Mouse (Mus musculus) brain, embryonic 14.5 days (tissue): ENCODE results near the gene Il4ra. TPM values are rescaled to one million over a fixed set of nuclear protein-coding genes. Genes with fewer than 3 reads are reported as not detected.

Experiments used
- DNase-seq: peaks from one replicate; pipeline ENCODE4 v3.0.0-alpha.2; 2011; ENCODE audit warnings: low read depth
- CTCF ChIP-seq: fragments of 200-500 bp; IDR thresholded peaks from 2 replicates; pipeline ENCODE4 v1.5.1; 2012; ENCODE audit warnings: inconsistent platforms, mild to moderate bottlenecking, moderate library complexity, borderline replicate concordance; ENCODE audit not compliant: insufficient read depth, insufficient read length; ENCODE audit errors: extremely low read depth
- POLR2A ChIP-seq: fragments of 200-500 bp; IDR thresholded peaks from 2 replicates; pipeline ENCODE4 v1.6.1; 2012; ENCODE audit warnings: mild to moderate bottlenecking, inconsistent platforms, borderline replicate concordance; ENCODE audit not compliant: poor library complexity, insufficient read depth, insufficient read length, severe bottlenecking; ENCODE audit errors: extremely low read depth
- polyA plus RNA-seq: library from polyadenylated mRNA; depleted of rRNA; stranded (reverse); fragments of >200 nt; gene quantifications from 2 replicates; pipeline ENCODE4 v1.2.3, GENCODE M21; 2012

Il4ra gene
- polyA plus RNA-seq, 1 experiment, result 6.3 TPM

DNA sequence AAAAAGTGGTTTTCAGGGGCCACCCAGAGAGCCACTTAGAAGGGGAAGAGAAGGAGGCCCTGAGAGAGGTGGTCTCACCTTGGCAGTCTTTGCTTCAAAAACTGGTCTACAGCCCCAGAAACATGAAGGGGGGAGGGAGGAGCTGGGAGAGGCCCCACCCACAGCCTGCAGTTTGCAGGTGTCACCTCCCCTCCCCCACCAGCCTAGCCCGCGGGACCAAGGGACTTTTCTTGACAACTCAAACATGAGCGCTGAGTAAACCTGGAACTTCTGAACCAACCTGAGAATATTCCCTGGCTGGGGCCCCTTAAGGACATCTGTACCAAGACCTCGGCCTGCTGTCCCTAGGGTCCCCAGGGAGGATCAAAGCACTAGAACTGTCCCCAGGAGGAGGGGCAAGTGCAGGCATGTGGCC is 53.8 kb downstream of the Il4ra start:
- no peak for DNase-seq
- TF ChIP-seq CTCF, result no peak
- TF ChIP-seq POLR2A, result no peak

DNA sequence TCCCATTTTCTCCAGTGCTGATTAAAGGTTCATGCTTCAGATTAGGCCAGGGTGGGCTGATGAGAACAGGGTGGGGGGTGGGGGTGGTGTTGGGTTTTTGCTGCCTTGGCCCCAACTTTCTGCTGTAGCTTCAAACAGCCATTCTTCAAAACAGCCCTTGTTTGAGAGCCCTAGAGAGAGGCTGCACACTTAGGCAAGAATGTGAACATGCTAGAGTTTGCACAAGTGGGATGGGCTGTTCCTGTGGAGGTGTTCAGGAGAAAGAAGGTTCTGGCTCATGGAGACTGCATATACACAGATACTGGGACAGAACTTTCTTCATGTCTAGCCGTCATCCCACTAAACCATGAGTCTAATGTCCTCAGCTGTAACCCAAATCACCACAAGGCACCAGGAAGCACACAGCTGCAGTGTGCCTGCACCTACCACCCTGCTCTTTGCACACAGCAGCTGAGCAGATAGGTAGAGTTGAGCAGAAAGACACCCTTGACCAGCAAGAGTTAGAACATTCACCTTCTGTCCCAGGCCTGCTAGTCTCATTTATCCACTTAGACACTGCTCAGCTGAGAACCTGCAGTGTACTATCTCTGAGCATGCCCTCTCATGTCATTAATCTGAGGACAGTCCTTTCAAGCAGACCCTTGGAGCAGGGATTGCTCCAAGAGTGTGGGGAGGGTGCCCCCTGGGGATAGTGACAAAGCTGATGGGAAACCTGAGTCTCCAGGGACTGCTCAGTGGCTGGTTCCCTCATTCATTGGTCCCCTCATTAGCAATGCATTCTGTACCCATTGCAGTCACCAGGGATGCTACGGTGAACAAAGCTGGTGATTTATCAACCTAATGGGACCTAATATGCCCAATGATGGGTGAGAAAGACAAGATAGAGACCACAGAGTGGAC is 54.6 kb downstream of the Il4ra start:
- DNase-seq, result no peak
- no peak for TF ChIP-seq CTCF
- TF ChIP-seq POLR2A, result no peak

DNA sequence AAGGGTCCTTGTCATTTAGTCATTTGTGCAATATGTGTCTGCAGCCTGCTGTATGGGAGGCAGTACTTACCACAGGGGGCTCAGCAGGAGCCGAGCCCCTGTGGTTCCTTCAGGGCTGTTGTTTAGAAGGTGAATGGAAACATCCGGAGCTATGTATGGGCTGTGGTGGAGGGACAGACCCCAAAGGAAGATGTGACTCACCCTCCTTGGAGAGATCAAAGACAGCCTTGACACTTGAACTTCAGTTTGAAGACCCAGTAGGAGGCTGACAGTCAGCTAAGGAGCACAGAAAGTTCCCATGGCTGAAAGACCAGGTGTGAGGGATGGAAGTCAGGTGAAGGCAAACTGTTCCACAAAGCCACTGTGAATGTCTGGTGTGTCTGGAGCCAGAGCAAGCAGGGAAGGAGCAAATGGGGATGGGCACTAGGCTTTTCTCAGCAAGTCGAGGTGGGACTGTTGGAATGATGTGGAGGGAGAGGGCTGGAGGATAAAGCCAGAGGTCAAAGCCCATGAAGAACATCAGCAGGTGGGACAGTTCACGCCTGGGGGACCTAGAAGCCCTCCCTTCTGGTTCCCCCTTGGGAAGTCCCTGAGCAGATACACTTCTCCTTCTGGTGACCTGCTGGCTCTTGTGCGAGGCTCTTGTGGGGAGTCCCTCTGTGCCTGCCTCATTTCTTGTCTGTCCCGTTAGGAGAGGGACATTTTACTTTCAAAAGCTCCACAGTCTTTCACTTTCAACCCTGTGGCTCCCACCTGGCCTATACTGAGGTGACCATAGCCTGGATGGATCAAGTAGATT is 55.7 kb downstream of the Il4ra start:
- no peak for DNase-seq
- no peak for TF ChIP-seq CTCF

DNA sequence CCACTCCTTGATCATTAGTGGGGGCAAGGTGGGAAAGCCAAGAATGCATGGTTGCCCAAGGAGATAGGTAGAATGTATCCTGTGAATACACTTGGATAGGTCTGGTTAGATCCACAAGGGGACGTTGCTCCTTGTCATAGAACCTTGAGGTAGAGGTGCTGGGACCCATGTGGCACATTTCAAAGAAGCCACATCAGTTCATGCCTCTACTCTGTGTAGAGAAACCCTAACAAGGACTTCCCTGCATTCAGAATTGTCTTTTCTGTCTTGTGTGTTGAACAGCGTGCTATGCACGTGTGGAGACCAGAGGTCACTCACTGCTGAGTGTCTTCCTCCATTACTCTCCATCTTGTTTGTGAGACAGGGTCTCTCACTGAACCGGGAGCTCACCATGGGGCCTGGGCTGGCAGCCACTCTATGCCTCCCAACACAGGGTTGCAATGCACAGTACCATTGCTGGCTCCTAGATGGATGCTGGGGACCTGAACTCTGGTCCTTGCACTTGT is 56.3 kb downstream of the Il4ra start:
- no peak for TF ChIP-seq POLR2A
- no peak for TF ChIP-seq CTCF
- no peak for DNase-seq

DNA sequence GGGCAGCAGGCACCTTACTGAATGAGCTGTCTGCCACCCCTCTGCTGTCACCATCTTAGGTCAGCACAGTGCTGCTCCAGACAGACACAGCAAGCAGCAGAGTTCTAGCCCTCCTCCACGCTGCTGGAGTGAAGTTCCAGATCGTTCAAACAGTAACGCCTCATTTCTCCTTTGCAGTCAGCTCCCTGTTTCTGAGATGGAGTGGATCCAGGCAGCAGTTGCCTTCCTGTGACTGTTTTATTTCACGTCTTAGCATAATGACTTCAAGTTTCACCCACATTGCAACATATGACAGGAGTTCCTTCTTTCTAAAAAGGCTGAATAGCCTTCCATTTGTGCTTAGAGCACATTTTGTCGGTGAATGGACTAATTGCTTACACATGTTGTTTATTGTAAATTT is 61.7 kb downstream of the Il4ra start:
- no peak for DNase-seq
- TF ChIP-seq POLR2A (no peak), CTCF (no peak)

DNA sequence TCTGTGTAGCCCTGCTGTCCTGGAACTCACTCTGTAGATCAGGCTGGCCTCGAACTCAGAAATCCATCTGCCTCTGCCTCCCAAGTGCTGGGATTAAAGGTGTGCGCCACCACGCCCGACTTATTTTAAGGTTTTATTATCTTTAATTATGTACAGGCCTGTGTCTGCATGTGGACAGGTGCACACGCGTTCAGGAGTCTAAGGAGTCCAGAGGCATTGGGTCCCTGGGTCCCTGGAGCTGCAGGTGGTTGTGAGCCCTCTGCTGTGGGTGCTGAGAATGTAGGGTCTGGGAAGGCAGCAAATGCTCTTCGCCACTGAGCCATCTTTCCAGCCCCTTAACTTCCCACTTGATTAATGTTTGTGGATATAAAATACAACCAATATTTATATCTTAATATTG is 63.5 kb downstream of the Il4ra start:
- DNase-seq, result no peak
- TF ChIP-seq POLR2A (no peak), CTCF (no peak)

DNA sequence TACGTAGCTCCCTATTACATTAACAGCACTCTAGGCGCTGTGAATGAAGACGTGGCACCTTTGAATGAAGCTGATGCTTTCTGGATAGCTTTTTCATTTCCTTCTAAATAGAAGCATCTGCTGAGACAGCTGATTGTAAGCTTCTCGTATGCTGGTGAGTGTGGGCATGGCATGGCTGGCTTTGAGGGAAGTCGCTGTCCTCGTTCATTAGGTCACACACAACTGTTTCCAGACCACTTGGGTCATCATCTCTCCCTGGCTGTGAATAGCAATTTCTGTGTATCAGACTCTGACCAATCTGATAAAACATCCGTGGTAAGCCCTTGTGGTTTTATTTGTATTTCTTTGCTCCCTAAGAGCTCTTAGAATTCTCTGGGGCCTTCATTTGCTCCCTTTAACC is 66.1 kb downstream of the Il4ra start:
- no peak for TF ChIP-seq CTCF
- no peak for TF ChIP-seq POLR2A

DNA sequence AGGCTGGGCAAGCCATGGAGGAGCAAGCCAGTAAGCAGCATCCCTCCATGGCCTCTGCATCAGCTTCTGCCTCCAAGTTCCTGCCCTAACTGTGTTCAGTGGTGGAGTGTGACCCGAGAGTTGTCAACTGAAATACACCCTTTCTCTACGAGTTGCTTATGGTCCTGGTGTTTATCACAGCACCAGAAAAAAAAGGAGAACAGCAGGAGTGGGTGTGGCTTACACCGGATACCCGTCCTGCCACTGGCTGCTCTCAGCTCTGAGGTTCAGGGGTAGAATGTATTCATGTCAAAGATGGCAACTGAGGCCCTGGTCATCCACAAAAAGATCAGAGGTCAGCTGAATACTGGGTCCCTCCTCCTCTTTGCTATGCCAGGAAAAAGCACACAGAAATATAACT is 68.2 kb downstream of the Il4ra start:
- TF ChIP-seq CTCF, result no peak
- no peak for TF ChIP-seq POLR2A
- no peak for DNase-seq

More for the DNA sequence above, 66.1 kb downstream of the Il4ra start:
- no peak for DNase-seq

DNA sequence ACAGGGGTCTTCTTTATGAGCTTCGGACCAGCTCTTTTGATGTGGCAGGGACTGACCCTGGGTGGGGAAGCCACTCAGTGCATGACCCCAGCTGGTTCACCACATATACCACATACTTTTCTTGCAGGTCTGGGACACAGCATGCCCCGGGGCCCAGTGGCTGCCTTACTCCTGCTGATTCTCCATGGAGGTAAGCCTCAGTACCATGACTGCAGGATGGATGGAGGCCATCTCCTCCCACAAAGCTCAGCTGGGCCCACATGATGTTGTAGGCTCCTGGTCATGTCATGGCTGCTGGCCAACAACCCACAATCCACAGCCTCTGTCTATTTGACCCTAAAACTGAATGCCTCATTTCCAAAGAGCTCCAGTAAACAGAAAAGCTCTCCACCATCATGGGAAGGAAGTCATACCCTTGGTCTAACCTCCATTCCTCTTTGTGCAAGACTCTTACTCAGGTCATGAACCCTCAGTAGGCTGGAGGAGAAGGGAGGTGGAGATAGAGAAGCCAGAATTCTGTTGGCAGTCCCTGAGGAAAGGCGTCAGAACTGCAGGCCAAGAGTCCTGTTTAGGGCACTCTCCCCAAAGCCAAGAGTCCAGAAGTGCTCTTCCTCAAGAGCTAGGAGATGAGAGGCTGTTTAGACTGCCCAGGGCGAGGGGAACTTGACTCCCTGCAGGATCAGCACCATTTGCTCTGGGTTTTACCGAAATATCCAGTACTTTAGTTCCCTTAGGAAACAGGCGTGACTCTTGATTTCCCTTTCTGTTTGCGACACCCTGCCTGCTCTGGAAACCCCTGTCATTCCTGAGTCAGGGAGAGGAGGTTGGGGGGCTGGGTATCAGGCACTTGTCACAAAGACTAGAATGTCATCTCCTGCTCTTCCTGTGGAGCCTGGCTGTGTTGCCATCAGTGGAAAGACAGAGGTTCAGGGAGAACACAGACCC is 71.1 kb downstream of the Il4ra start:
- no peak for DNase-seq
- TF ChIP-seq POLR2A, result no peak
- TF ChIP-seq CTCF, result no peak

DNA sequence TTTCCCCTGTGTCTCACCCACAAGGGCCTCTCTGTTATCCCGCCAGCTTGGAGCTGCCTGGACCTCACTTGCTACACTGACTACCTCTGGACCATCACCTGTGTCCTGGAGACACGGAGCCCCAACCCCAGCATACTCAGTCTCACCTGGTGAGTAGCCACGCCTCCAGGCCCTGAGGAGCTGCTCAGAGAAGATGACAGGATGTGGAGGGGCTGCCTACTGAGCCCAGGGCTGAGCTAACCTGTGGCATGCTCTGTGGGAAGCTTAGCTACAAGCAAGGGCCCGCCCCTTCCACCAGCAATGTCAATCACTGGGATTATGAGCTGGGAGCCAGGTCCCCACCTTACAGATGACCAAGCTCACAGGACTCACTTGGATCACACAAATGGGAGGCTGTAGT is 73.3 kb downstream of the Il4ra start:
- TF ChIP-seq POLR2A (no peak), CTCF (no peak)
- DNase-seq, result no peak
